Mouse (Mus musculus) erythroblast, embryonic 14.5 days (primary cell): ENCODE results near the gene Gpr3. TPM values are rescaled to one million over a fixed set of nuclear protein-coding genes. Genes with fewer than 3 reads are reported as not detected.
A peak's percentile ranks its signal among the peaks of the same experiment; 100 is the strongest.

Source experiments
- H3K27me3 ChIP-seq: 2 replicates; pipeline ENCODE4 v1.6.1; 2012; ENCODE audit warnings: inconsistent platforms; ENCODE audit not compliant: control insufficient read depth
- H3K36me3 ChIP-seq: 2 replicates; pipeline ENCODE4 v1.6.1; 2012; ENCODE audit warnings: mild to moderate bottlenecking, inconsistent platforms; ENCODE audit not compliant: control insufficient read depth
- H3K4me1 ChIP-seq: 2 replicates; pipeline ENCODE4 v1.6.1; 2012; ENCODE audit warnings: inconsistent platforms; ENCODE audit not compliant: control insufficient read depth
- H3K4me3 ChIP-seq: replicated peaks from 2 replicates; pipeline ENCODE3; 2012; ENCODE audit warnings: moderate library complexity, mild to moderate bottlenecking, inconsistent platforms
- H3K9me3 ChIP-seq: 2 replicates; pipeline ENCODE4 v1.6.1; 2012; ENCODE audit warnings: low read length, inconsistent platforms, mixed read lengths; ENCODE audit not compliant: control insufficient read depth
- GATA1 ChIP-seq: IDR thresholded peaks from 2 replicates; pipeline ENCODE4 v1.6.1; 2012; ENCODE audit warnings: low read length, inconsistent platforms, mixed read lengths
- TAL1 ChIP-seq: IDR thresholded peaks from 3 replicates; pipeline ENCODE4 v1.6.1; 2012; ENCODE audit warnings: low read length, inconsistent platforms, mixed read lengths
- polyA plus RNA-seq: library from polyadenylated mRNA; stranded (reverse); fragments of >175 nt; gene quantifications from 2 replicates; pipeline ENCODE4 v1.2.3, GENCODE M21; 2012

Gpr3 gene
- not detected in 2 replicates for polyA plus RNA-seq

DNA sequence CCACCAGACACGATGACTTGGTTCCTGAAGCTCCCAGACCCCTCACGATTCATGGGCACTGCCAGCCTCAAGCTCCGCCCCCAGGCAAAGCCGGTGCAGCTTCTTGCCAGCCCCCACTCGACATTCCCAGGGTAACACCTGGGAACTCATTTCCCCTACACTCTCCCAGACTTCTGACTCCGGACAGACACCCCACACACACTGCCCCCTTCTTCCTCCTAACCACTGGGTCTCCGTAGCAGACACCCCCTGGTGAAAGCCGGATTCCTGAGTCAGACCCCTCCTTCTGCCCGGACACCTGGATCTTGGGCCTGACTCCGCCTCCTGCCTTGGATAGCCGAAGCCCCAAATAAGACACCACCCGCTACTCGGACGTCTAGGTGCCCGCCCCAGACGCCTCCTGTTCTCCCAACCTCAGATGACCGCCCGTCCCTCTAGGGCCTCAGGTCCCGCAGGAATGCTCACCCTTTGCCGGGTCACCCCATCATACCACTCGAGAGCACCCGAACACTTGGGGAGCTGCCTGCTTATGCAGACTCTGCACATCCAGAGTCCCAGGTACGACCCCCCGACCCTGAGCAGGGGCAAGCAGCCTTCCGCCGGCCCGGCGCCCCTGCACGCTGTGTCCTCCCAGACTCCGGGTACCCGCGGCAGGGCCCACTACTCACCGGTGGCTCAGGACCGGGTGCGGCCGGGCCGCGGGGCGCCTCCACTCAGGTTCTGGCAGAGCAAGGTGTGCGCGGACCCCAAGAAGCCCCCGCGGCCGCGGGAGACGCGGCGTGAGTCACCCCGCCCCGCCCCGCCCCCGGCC is at the start of gene Gpr3, which contains the start of gene Cd164l2:
Gene Gpr3, minus strand, starts transcription at position 786 of the 811 bp plus-strand sequence.
Gene Cd164l2, plus strand, starts transcription at position 381 of the 811 bp plus-strand sequence.
- Histone ChIP-seq H3K4me1 (peaks cover 17% of the 10 kb centered on the region), H3K9me3 (peaks cover 2% of the 10 kb centered on the region; the same call in 1 of the 2 replicates), H3K27me3 (peaks cover 65% of the 10 kb centered on the region), H3K4me3 (peak within 1 kb of the TSS; percentile 55), H3K36me3 (no peaks in the 10 kb centered on the region)
- TF ChIP-seq TAL1 (no peak), GATA1 (no peak)

GRCm38 (mm10) chr4:133261641-133262374 is 49.5 kb upstream of the Gpr3 start:
- Histone ChIP-seq H3K4me1 (peaks cover 25% of the 10 kb centered on the region), H3K36me3 (peaks cover 29% of the 10 kb centered on the region), H3K9me3 (no peaks in the 10 kb centered on the region), H3K27me3 (peaks cover 23% of the 10 kb centered on the region), H3K4me3 (no peak overlapping the region)
- TF ChIP-seq TAL1, result no peak
- TF ChIP-seq GATA1, result no peak

DNA sequence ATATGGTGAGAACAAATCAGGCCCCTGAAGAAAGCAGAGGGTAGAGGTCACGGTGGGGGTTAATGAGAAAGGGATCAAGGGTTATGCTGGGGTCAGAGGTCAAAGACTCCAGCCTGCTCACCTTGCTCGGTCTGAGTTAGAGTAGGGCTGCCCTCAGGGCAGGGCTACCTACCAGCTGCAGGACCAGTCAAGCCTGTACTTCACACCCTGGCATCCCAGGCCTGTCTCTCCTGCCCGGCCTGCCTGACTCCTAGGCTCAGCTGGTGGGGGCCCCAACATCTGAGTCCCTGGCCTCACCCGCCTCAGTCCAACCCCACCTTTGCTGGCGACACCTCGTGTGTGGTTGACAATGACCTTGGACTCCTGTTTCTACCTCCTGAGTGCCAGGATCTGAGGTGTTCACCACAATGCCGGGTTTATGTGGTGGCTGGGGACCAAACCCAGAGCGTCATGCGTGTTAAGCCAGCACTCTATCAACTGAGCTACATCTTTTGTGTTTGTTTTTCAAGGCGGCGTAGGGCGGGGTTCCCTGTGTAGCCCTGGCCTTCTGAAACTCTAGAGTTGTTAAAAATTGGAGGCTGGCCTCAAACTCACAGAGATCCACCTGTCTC is 45.6 kb upstream of the Gpr3 start:
- H3K4me1 ChIP-seq, result peaks cover 18% of the 10 kb centered on the region
- no peak for TF ChIP-seq TAL1
- no peak for TF ChIP-seq GATA1
- no peaks in the 10 kb centered on the region for H3K9me3 ChIP-seq

GRCm38 (mm10) chr4:133257230-133257629 is 44.9 kb upstream of the Gpr3 start:
- TF ChIP-seq TAL1 (no peak), GATA1 (no peak)
- H3K27me3 ChIP-seq, result peaks cover 47% of the 10 kb centered on the region
- no peaks in the 10 kb centered on the region for H3K9me3 ChIP-seq
- no peak overlapping the region for H3K4me3 ChIP-seq
- no peaks in the 10 kb centered on the region for H3K36me3 ChIP-seq
- H3K4me1 ChIP-seq, result peaks cover 12% of the 10 kb centered on the region

More for the DNA sequence above, 45.6 kb upstream of the Gpr3 start:
- Histone ChIP-seq H3K4me3 (no peak overlapping the region), H3K36me3 (no peaks in the 10 kb centered on the region), H3K27me3 (peaks cover 44% of the 10 kb centered on the region)

- Histone ChIP-seq H3K36me3 (no peaks in the 10 kb centered on the region), H3K4me3 (no peak overlapping the region), H3K27me3 (peaks cover 50% of the 10 kb centered on the region), H3K4me1 (peaks cover 7% of the 10 kb centered on the region; the same call in 1 of the 2 replicates), H3K9me3 (no peaks in the 10 kb centered on the region)
- TF ChIP-seq GATA1 (no peak), TAL1 (no peak)
Measured at GRCm38 (mm10) chr4:133256820-133257219, 44.5 kb upstream of the Gpr3 start.

- no peaks in the 10 kb centered on the region for H3K9me3 ChIP-seq
- H3K4me1 ChIP-seq, result peaks cover 15% of the 10 kb centered on the region
- H3K36me3 ChIP-seq, result no peaks in the 10 kb centered on the region
- peaks cover 64% of the 10 kb centered on the region for H3K27me3 ChIP-seq
- no peak for TF ChIP-seq GATA1
- no peak for TF ChIP-seq TAL1
- no peak overlapping the region for H3K4me3 ChIP-seq
Measured at GRCm38 (mm10) chr4:133255392-133255791, 43.1 kb upstream of the Gpr3 start.

- H3K36me3 ChIP-seq, result no peaks in the 10 kb centered on the region
- H3K4me1 ChIP-seq, result peaks cover 32% of the 10 kb centered on the region
- H3K9me3 ChIP-seq, result peaks cover 2% of the 10 kb centered on the region; the same call in 1 of the 2 replicates
- TF ChIP-seq GATA1 (no peak), TAL1 (no peak)
- no peak overlapping the region for H3K4me3 ChIP-seq
- peaks cover 66% of the 10 kb centered on the region for H3K27me3 ChIP-seq
Measured at GRCm38 (mm10) chr4:133253412-133253811, 41.1 kb upstream of the Gpr3 start.

- Histone ChIP-seq H3K4me1 (peaks cover 39% of the 10 kb centered on the region), H3K27me3 (peaks cover 61% of the 10 kb centered on the region), H3K9me3 (peaks cover 2% of the 10 kb centered on the region; the same call in 1 of the 2 replicates), H3K4me3 (no peak overlapping the region), H3K36me3 (no peaks in the 10 kb centered on the region)
- no peak for TF ChIP-seq GATA1
- no peak for TF ChIP-seq TAL1
Measured at GRCm38 (mm10) chr4:133252089-133252488, 39.8 kb upstream of the Gpr3 start.
